Mouse (Mus musculus): ENCODE data around the gene Cfap36. TPM values are rescaled to one million over a fixed set of nuclear protein-coding genes. Genes with fewer than 3 reads are reported as not detected.

The Cfap36 gene
- 18.9 and 20.8 TPM in 2 replicates for polyA plus RNA-seq (2015; fragmentation: Nextera tagmentation; extraction: Ambion mirVana)

DNA sequence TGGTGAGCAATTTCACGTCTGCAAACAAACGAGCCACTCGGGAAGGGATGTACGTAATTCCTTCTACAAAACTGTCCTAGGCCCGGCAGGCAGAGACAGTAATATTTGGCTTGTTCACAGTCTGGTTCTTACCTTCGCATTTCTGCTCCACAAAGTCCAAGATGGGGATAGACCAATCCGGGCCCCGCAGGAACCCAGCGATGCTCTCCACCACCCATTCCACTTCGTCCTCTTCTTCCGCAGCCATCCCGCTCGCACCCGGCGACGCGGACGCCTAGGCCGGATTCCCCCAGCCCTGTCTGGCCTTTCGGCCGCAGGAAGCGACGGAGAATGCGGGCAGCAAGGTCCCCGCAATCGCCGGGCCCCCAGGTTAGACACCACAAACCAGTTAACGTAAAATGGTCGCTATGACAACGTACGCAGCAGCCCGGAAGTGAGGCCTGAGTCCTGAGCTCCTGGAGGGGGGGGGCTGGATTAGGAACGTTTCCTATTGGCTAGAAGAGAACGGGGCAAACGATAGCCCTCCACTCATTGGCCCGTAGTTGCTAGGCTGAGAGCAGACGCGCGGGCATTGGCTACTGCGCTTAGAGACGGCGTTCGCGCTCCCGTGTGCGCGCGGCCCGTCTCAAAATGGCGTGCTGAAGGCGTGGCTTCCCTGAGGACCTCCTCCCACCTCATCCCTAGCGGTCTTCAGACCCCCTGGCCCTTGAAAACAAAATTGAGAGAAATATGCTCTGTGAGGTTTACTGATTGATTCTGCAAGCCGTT is at the start of gene Cfap36:
Gene Cfap36, minus strand, starts transcription at position 527 of the 768 bp plus-strand sequence.
- peaks cover 19% of the 10 kb centered on the region for H3K4me1 ChIP-seq (replicated peaks)
- no peaks in the 10 kb centered on the region for H3K27me3 ChIP-seq
- peaks cover 7% of the 10 kb centered on the region for H3K36me3 ChIP-seq
- DNase-seq = peak; percentile 89
- H3K4me2 ChIP-seq = peak within 1 kb of the TSS; percentile 82
- WGBS (ENCODE audit: insufficient replicate concordance) = under 1% methylated on average over 53 of the region's 53 CpGs
- no peak within 1 kb of the TSS for H3K27ac ChIP-seq
- H3K9me3 ChIP-seq (replicated peaks) = no peaks in the 10 kb centered on the region
- peak; percentile 100 for ATAC-seq (ENCODE audit: low read depth)
- peak within 1 kb of the TSS; percentile 82 for H3K4me3 ChIP-seq (replicated peaks)
- H3K9ac ChIP-seq = peak within 1 kb of the TSS; percentile 71

GRCm38 (mm10) chr11:29287305-29287704 is 40.1 kb upstream of the Cfap36 start:
- DNase-seq = no peak
- no peak overlapping the region for H3K27ac ChIP-seq
- H3K36me3 ChIP-seq = no peaks in the 10 kb centered on the region
- no peak for ATAC-seq (ENCODE audit: low read depth)
- H3K27me3 ChIP-seq = no peaks in the 10 kb centered on the region
- H3K9ac ChIP-seq = no peak overlapping the region
- no peaks in the 10 kb centered on the region for H3K4me1 ChIP-seq (replicated peaks)
- no peak overlapping the region for H3K4me3 ChIP-seq (replicated peaks)
- no peak overlapping the region for H3K4me2 ChIP-seq
- H3K9me3 ChIP-seq (replicated peaks) = no peaks in the 10 kb centered on the region

- H3K36me3 ChIP-seq = no peaks in the 10 kb centered on the region
- H3K4me2 ChIP-seq = no peak overlapping the region
- no peak for DNase-seq
- ATAC-seq (ENCODE audit: low read depth) = no peak
- H3K27ac ChIP-seq = no peak overlapping the region
- no peaks in the 10 kb centered on the region for H3K4me1 ChIP-seq (replicated peaks)
- no peak overlapping the region for H3K4me3 ChIP-seq (replicated peaks)
- no peak overlapping the region for H3K9ac ChIP-seq
- H3K9me3 ChIP-seq (replicated peaks) = no peaks in the 10 kb centered on the region
- no peaks in the 10 kb centered on the region for H3K27me3 ChIP-seq
Observed at GRCm38 (mm10) chr11:29286040-29286439, 38.8 kb upstream of the Cfap36 start.

DNA sequence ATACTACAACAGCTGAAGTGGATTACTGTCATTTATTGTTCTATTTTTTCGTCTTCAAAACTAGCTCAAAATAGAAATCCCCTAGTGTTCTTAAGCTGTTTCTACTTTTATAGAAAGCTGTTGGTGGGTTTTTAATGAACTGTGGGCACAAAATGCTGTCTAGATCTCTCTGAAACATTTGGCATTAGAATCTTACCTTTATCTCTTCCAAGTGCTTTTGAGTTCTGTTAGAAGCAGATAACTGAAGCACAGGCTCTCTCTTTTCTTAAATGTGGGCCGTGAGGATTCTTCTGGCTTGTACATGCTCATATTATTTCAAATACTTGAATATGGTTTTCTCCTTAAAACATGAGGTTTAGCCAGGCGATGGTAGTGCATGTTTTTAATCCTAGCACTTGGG is 27.5 kb upstream of the Cfap36 start:
- no peak overlapping the region for H3K9ac ChIP-seq

GRCm38 (mm10) chr11:29267824-29268223 is 20.6 kb upstream of the Cfap36 start:
- no peak overlapping the region for H3K27ac ChIP-seq
- no peak overlapping the region for H3K4me3 ChIP-seq (replicated peaks)
- no peaks in the 10 kb centered on the region for H3K9me3 ChIP-seq (replicated peaks)
- no peak for DNase-seq
- no peaks in the 10 kb centered on the region for H3K27me3 ChIP-seq
- H3K4me2 ChIP-seq = no peak overlapping the region
- ATAC-seq (ENCODE audit: low read depth) = no peak
- no peaks in the 10 kb centered on the region for H3K4me1 ChIP-seq (replicated peaks)
- H3K9ac ChIP-seq = no peak overlapping the region
- 18% methylated on average over 3 of the region's 3 CpGs for WGBS (ENCODE audit: insufficient replicate concordance)
- H3K36me3 ChIP-seq = no peaks in the 10 kb centered on the region

More for the DNA sequence above, 27.5 kb upstream of the Cfap36 start:
- Histone ChIP-seq H3K36me3 (no peaks in the 10 kb centered on the region), H3K4me2 (no peak overlapping the region), H3K27me3 (no peaks in the 10 kb centered on the region), H3K27ac (no peak overlapping the region), H3K4me1 (replicated peaks) (no peaks in the 10 kb centered on the region), H3K4me3 (replicated peaks) (no peak overlapping the region), H3K9me3 (replicated peaks) (no peaks in the 10 kb centered on the region)
- no peak for DNase-seq
- no peak for ATAC-seq (ENCODE audit: low read depth)
- 47% methylated on average over 3 of the region's 3 CpGs for WGBS (ENCODE audit: insufficient replicate concordance)

DNA sequence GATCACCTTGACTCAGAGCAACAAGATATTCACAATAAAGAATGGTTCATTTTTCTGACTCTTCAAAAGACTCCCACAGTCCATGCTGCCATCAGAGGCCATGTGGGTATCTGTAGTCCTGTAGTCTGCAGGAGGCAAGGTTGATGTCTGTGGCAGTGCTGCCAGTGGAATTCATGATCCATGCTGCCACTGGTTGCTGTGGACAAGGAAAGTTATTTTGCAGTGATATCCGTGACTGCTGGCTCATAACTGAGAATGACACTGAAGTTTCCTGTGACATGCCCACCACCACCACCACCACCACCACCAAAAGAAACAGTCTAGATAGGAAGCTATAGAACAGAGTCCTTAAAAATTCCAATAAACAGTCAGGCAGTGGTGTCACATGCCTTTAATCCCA is 7.4 kb upstream of the Cfap36 start:
- 50% methylated on average over 1 of the region's 1 CpGs for WGBS (ENCODE audit: insufficient replicate concordance)

GRCm38 (mm10) chr11:29248386-29248785 is 1.2 kb upstream of the Cfap36 start:
- H3K4me1 ChIP-seq (replicated peaks) = peaks cover 19% of the 10 kb centered on the region
- ATAC-seq (ENCODE audit: low read depth) (no peak), DNase-seq (no peak)
- H3K27ac ChIP-seq = no peak overlapping the region
- H3K36me3 ChIP-seq = no peaks in the 10 kb centered on the region
- 89% methylated on average over 5 of the region's 5 CpGs for WGBS (ENCODE audit: insufficient replicate concordance)
- no peak overlapping the region for H3K9ac ChIP-seq
- no peak overlapping the region for H3K4me2 ChIP-seq
- H3K4me3 ChIP-seq (replicated peaks) = no peak overlapping the region
- no peaks in the 10 kb centered on the region for H3K27me3 ChIP-seq
- no peaks in the 10 kb centered on the region for H3K9me3 ChIP-seq (replicated peaks)

More for the DNA sequence above, 7.4 kb upstream of the Cfap36 start:
- DNase-seq (no peak), ATAC-seq (ENCODE audit: low read depth) (no peak)
- H3K4me3 ChIP-seq (replicated peaks) = no peak overlapping the region
- H3K9ac ChIP-seq = no peak overlapping the region
- no peaks in the 10 kb centered on the region for H3K4me1 ChIP-seq (replicated peaks)
- H3K36me3 ChIP-seq = no peaks in the 10 kb centered on the region
- no peak overlapping the region for H3K4me2 ChIP-seq
- H3K9me3 ChIP-seq (replicated peaks) = no peaks in the 10 kb centered on the region
- H3K27ac ChIP-seq = no peak overlapping the region
- no peaks in the 10 kb centered on the region for H3K27me3 ChIP-seq

- Histone ChIP-seq H3K9me3 (replicated peaks) (no peaks in the 10 kb centered on the region), H3K4me1 (replicated peaks) (peaks cover 19% of the 10 kb centered on the region), H3K9ac (no peak overlapping the region), H3K36me3 (peaks cover 1% of the 10 kb centered on the region; the same call in 1 of the 2 replicates), H3K27me3 (no peaks in the 10 kb centered on the region), H3K27ac (no peak overlapping the region), H3K4me2 (peak overlapping the region; percentile 82), H3K4me3 (replicated peaks) (peak overlapping the region; percentile 82)
- WGBS (ENCODE audit: insufficient replicate concordance) = 94% methylated on average over 1 of the region's 1 CpGs
- DNase-seq = no peak
- ATAC-seq (ENCODE audit: low read depth) = no peak
Observed at GRCm38 (mm10) chr11:29247725-29248124, 516 bp upstream of the Cfap36 start.

GRCm38 (mm10) chr11:29245988-29246387 is 1.2 kb downstream of the Cfap36 start:
- Histone ChIP-seq H3K27me3 (no peaks in the 10 kb centered on the region), H3K4me1 (replicated peaks) (peaks cover 19% of the 10 kb centered on the region), H3K4me2 (peak overlapping the region; percentile 82), H3K36me3 (peaks cover 9% of the 10 kb centered on the region), H3K4me3 (replicated peaks) (peak overlapping the region; percentile 82), H3K9ac (peak overlapping the region; percentile 71), H3K9me3 (replicated peaks) (no peaks in the 10 kb centered on the region), H3K27ac (no peak overlapping the region)
- DNase-seq (no peak), ATAC-seq (ENCODE audit: low read depth) (no peak)
- WGBS (ENCODE audit: insufficient replicate concordance) = 61% methylated on average over 4 of the region's 4 CpGs

GRCm38 (mm10) chr11:29241961-29242360 is 5.2 kb downstream of the Cfap36 start:
- no peak for ATAC-seq (ENCODE audit: low read depth)
- Histone ChIP-seq H3K9me3 (replicated peaks) (no peaks in the 10 kb centered on the region), H3K4me2 (no peak overlapping the region), H3K4me3 (replicated peaks) (no peak overlapping the region), H3K27ac (no peak overlapping the region), H3K36me3 (peaks cover 9% of the 10 kb centered on the region), H3K4me1 (replicated peaks) (peaks cover 14% of the 10 kb centered on the region), H3K9ac (no peak overlapping the region), H3K27me3 (no peaks in the 10 kb centered on the region)
- no peak for DNase-seq
- WGBS (ENCODE audit: insufficient replicate concordance) = 79% methylated on average over 4 of the region's 4 CpGs

- H3K4me2 ChIP-seq = no peak overlapping the region
- H3K4me3 ChIP-seq (replicated peaks) = no peak overlapping the region
- H3K27ac ChIP-seq = no peak overlapping the region
- H3K9ac ChIP-seq = no peak overlapping the region
- DNase-seq = no peak
- WGBS (ENCODE audit: insufficient replicate concordance) = 91% methylated on average over 1 of the region's 1 CpGs
- peaks cover 3% of the 10 kb centered on the region; the same call in 1 of the 2 replicates for H3K4me1 ChIP-seq (replicated peaks)
- H3K36me3 ChIP-seq = peaks cover 9% of the 10 kb centered on the region
- no peaks in the 10 kb centered on the region for H3K27me3 ChIP-seq
- no peaks in the 10 kb centered on the region for H3K9me3 ChIP-seq (replicated peaks)
- ATAC-seq (ENCODE audit: low read depth) = no peak
Observed at GRCm38 (mm10) chr11:29239353-29239752, 7.9 kb downstream of the Cfap36 start.

DNA sequence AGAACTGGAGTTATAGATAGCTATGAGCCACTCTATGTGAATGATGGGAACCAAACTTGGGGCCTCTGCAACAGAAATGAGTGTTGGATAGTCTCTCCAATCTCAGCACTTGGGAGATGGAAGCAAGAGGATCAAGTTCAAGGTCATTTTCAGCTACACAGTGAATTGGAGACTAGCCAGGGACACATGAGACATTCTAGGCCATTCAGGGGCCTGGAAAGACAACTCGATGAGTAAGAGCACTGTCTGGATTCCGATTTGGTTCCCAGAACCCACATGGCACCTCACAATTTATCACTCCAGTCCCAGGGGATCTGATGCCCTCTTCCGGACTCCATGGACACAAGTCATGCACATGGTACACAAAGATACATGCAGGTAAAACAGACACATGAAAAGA is 8.7 kb downstream of the Cfap36 start:
- H3K9ac ChIP-seq = no peak overlapping the region
- DNase-seq (no peak), ATAC-seq (ENCODE audit: low read depth) (no peak)
- peaks cover 3% of the 10 kb centered on the region; the same call in 1 of the 2 replicates for H3K4me1 ChIP-seq (replicated peaks)
- H3K4me3 ChIP-seq (replicated peaks) = no peak overlapping the region
- H3K9me3 ChIP-seq (replicated peaks) = no peaks in the 10 kb centered on the region
- no peak overlapping the region for H3K4me2 ChIP-seq
- H3K27ac ChIP-seq = no peak overlapping the region
- 76% methylated on average over 3 of the region's 3 CpGs for WGBS (ENCODE audit: insufficient replicate concordance)
- H3K27me3 ChIP-seq = no peaks in the 10 kb centered on the region
- H3K36me3 ChIP-seq = peaks cover 9% of the 10 kb centered on the region
